Mouse (Mus musculus): ENCODE measurements around the gene Mpzl2.

GRCm38 (mm10) chr9:45023638-45024037 is 16.0 kb upstream of the Mpzl2 start:
- TF ChIP-seq EP300 (IDR thresholded peaks at IDR 0.05; ENCODE audit: insufficient read depth, low read depth, low read length) (no peak), CTCF (IDR thresholded peaks at IDR 0.05; ENCODE audit: low read depth, low read length) (no peak)
